Mouse (Mus musculus) thymus, postnatal 10 days (tissue): ENCODE measurements around the gene Ksr2.

Experiments
- DNase-seq, 2 experiments: peaks; one replicate each; pipeline ENCODE4 v3.0.0; 2021; ENCODE audit warnings: low spot score in 2 of 2

Gene Ksr2

DNA sequence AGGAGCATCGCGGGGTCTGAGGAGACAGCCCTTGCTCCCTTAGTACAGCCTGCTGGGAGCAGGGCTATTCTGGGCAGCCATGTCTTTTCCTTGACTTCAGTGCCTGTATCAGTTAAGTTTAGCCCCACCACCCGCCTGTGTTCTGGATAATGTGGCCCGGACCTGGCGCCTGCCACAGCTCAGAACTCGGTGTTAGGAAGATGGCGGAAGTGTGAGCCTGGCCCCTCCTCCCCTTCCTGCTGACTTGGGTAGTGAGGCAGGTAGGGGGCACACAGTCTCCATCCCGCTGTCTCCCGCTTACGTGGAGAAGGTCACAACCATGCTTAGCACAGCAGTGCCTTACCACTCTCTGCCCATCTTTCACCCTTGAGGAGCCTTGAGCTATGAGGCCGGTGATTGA is 68.2 kb downstream of the Ksr2 start:
- no peak for DNase-seq

DNA sequence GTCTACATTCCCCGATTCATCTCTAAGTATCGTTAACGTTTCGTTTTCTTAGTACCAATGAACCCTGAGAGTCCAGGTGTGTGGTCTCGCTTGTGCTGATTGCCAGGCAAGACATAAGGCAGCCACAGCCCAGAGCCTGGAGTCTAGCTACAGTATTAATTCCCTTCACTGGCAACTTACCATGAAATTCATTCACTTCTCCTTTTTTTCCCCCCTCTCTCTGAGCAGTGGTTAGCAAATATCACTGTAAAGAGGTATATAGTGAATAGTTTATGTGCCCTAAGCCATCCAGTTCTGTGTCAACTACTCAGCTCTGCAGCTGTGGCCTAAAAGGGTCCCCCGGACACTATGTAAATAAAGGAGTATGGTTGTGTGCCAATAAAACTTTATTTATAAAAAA is 71.6 kb downstream of the Ksr2 start:
- no peak for DNase-seq

DNA sequence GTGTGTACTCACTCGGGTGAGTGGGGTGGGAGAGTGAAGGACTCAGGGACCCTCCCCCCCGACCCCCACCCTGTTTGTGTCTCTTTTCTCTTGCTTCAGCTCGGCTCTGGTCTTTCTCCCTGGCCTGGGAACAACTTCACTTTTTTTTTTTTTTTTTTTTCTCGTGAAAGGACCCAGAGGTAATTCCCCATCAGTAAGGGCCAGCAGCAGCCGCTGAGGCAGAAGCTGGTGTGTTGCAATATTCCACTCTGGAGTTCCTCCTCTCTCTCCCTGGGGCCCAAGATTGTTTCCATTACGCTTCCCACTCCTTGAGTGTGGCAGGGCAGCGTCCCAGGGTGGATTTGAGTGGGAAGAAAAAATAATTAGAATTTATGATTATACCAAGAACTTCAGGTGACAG is 72.3 kb downstream of the Ksr2 start:
- DNase-seq, result no peak

DNA sequence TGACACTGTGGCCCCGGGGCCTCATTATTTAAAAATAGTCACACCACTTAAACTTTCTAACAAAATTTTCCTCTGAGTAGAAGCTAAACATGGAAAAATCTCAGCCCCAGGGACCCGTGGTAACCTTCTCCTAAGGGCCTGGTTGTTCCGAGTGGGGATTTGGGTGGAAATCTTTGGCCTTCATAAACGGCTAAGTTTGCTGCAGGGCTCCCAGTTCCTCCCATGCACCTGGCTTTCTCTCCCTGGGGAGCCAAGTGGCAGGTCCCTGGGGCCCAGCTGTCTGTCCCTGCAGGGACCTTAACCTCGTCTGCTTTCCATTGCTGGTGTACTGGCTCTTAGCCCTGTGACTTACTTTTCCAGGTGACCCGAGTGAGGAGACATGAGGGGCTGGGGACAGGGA is 74.4 kb downstream of the Ksr2 start:
- DNase-seq, result no peak

DNA sequence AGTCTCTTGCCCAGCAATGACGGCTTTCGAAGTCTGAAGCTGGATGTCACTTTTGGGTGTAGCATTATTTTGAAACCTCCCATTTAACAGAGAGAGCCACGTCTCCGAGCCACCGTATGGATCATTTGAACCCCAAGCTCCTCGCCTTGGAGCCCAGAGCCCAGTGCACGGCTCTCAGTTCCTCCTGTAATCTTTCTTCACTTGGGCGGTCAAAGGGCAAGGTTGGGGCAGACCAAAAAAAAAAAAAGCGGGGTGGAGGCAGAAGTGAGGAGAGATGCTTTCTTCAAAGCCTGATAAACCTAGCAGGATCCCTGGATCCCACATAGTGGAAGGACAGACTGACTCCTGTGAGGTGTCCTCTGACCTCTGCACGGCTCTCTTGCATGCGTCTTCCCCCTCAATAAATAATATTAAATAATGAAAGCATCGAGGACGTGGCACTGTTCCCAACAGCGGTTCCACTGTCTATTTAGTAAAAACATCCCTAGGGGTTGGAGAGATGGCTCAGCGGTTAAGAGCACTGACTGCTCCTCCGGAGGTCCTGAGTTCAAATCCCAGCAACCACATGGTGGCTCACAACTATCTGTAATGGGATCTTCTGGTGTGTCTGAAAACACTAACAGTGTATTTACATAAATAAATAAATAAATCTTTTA is 75.0 kb downstream of the Ksr2 start:
- no peak for DNase-seq

DNA sequence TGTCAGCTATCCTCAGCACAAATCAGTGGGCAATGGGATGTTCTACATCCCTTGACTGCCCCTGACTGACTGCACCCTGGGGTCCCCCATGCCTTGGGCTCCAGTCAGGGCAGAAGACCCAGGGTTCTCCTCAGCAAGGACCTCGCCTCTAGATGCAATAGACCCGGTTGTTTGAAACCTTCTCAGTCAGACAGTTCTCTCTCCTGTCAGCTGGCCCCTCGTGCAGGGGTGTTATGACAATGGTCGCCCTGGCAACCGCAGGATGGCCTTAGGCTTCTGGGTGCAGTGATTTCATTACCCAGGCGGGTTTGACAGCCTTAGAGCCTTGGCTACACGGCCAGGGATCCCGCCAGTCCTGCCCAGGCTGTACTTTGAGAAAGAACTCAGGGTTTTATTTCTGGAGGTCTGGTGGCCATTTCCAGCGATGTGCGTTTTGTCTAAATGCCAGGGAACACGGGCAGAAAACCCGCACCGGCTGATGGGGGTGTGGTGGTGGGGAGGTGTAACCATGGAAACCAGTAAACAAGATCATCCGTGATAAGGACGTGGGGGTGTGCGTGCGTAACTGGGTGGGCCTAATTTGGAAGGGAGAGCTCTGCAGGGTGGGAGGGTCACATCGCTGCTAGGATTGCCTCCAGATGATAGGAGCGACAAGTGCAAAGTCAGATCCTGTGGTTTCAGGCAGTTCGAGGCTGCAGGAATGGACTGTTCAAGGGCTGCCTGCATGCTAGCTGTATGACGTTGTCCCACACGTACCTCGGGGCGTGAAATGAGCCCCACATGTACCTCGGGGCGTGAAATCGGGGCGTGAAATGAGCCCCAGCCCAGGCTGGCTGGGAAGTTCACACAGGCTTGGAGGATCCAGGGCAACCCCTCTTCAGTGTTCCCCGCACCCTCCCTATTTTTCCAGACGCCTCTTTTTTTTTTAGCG is 79.4 kb downstream of the Ksr2 start:
- DNase-seq, result no peak

DNA sequence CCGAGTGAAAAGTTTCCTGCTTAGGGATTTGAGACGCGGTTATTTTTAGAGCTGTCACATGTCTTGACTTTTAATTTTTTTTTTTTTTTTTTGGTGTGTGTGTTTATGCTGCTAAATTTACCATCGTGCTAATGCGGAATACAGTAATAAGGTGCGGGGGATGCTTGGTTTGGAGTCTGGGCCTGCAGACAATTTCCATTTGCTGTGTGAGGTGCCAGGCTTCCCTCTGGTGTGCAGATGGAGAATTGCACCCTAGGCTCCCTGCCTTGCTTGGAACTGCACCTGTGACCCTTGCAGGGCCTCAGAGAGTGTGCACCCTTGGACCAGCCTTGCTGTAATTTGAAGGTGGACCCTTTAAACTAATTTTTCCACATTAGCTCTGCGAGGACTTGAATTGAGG is 80.1 kb downstream of the Ksr2 start:
- peak in 1 of 2 experiments; percentile 52 for DNase-seq

DNA sequence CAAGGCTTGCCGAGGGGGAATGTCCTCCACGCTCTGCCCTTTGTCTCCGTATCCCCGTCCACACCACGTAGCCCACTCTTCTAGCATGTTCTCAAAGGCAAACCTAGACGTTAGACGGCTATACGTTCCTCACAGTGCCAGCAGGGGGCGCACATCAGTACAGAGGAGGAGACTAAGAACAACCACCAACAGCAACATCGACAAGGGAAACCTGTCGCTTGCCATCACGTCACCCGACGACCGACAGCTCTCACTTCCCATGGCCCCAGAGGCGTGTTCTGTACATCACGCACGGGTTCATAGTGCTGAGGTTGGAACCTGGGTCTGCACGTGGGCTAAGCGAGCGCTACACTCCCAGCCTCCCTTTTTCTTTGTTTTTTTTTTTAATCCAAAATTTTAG is 83.3 kb downstream of the Ksr2 start:
- peak in 1 of 2 experiments; percentile 46 for DNase-seq

DNA sequence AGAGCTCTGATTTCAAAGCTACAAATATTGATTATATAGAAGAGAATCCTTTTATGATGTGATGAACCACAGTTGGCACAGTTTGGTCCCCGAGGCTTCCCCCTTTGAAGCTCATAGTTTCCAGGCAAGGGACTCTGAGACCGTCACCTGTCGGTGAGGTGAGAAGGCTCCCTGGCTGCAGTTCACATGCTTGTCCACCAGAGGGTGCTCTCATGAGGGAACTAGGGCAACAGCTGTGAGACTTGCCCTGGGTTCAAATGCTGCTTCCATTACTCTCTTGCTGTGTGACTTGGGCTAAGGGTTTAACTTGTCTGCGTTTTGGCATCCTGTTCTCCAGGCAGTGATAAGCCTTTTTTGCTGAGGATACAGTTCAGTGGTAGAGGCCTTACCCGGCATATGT is 88.8 kb downstream of the Ksr2 start:
- peak in 1 of 2 experiments; percentile 50 for DNase-seq

DNA sequence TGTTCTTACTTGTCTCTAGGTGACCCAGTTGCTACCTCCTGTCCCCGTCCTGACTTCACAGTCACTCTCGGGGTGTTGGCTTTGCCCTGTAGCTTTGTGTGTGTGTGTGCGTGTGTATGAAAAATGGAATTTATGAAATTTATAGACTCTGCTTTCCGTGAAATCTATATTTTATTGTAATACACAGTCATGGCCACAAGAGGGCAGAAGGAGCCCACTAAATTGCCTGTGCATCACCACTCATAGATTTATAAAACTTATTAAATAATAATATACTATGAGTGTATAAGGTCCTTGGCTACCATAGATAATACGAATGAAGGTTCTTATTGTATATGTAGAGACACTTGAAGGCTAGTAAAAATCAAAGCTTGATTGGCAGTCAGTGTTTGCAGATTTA is 90.6 kb downstream of the Ksr2 start:
- no peak for DNase-seq

DNA sequence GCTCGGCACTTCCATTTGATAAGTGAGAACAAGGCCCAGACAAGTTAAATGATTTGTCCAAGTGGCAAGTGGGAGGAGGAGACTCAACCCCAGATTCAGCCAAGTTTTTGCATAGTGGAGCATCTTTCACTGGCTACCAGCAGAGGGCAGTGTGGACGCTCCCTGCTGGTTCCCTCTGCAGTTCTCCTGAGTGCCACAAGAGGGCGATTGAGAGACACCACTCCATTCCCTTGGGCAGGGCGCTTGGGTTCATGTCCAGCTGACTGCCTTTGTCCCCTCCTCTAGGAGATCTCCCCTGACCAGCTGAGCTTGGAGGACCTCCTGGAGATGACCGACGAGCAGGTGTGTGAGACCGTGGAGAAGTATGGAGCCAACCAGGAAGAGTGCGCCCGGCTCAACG is 91.4 kb downstream of the Ksr2 start:
- peak; percentile 43 to 70 for DNase-seq

DNA sequence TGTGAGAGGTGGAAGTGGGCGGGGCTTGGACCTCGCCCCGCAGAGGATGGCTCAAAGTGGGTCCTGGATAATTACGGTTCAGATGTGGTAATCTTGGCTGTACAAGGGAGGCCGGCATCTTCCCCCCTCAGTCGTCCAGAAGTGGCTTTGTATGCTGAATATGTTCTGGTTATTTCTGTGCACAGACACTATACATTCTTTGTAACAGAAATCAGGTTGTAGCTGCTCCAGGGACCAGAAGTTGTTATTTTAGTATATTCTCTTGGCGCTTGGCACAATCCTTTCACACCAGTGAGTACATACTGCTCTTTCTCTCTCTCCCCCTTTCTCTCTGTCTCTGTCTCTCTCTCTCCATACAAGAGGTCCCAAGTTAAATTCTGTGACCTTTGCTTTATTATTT is 92.0 kb downstream of the Ksr2 start:
- no peak for DNase-seq

DNA sequence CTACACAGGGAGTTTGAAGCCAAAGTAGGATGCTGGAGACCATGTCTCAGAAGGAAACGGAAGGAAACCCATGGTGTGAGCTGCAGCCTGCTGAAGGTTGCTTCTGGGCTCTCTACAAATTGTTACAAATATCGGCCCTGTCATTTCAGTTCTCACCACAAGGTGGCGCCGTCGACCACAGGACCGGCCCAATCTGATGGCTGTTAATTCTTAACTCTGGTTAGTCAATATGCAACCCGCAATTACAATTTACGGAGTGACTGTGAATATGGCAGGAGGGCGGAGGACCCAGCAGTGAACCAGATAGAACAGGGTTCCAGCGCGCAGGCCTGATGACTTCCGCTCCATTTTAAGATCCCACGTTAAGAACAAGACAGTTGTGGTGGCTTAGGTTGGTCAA is 92.6 kb downstream of the Ksr2 start:
- DNase-seq, result peak; percentile 40 to 62

DNA sequence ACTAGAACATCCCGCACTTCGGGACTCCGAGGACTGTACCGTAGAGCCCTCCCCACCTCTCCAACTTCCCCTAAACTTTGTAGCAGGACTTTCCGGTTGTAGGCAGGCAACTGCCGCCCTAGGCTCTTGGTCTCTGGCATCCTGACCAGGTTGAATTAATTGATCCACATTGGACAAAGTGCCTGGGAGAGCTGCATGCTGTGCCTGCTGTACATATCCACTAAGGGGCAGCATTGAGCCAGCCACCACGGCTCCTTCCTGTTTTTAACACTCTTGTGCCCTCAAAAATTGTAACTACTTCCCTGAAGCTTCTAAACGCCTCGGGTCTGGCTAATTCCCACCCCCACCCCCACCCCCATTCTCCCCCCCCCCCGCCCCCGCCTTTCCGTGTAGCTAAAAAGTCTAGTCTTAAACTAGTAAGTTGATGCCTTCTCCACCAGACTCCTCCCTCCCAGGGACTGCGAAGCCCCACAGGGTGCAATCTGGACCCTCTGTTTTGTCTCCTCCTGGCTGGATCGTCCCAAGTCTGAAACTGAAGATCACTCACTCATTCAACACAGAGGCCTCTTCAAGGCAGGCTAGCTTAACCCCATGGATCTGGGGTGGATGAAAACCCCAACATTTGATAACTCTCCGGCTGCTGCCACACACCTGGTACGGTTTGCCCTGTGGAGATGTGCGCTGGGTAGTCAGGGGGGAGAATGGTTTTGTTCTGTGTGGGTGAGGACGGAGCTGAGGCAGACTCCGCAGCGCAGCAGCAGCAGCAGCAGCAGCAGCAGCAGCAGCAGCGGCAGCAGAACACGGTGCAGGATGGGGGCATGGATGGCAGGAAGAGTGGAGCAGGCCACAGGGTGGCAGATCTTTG is 95.9 kb downstream of the Ksr2 start:
- DNase-seq, result peak; percentile 60 to 71

DNA sequence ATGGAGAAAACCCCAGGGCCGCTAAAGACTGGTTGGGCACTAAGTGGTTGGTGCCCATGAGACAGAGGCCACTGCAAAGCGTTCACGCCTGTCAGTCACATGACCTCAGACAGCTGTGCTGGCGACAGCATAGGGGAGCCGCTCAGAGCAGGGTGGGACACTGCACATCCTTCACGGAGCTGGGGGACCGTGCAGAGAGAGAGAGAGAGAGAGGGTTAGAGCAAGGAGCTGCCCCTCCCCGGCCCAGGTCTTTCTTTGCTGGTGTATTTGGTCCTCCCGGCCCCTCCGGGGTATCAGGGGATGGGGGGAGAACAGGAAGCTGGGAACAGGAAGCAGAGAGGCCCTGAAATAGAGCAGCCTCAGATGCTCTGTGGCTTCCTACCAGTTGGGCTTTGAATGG is 97.1 kb downstream of the Ksr2 start:
- peak; percentile 54 to 56 for DNase-seq

DNA sequence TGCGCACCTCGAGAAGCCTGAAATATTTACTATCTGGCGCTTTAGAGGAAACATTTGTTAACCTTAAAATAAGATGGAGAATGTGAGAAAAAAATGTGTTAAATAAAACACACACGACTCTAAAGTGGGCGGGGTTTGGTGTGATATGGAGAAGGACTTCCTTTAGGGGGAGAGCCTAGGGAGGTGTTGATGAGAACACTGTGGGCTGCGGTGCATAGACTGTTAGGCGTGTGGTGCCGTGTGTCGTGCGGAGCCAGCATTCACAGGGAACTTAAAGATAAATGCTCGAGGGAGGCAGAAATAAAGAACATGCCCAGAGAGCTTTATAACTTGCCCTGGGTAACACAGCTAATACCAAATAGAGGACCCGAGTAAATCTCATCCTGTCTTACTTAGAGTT is 101.6 kb downstream of the Ksr2 start:
- DNase-seq, result no peak

DNA sequence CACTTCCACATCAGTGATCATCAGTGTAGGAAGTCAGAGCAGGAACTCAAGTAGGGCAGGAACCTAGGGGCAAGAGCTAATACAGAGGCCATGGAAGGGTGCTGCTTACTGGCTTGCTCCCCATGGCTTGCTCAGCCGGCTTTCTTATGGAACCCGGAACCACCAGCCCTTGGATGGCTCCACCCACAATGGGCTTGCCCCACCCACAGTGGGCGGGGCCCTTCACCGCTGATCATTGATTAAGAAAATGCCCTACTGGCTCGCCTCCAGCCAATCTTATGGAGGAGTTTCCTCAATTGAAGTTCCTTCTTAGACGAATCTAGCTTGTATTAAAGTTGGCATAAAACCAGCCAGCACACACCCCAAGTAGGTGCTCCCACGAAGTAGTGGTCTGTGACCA is 102.1 kb downstream of the Ksr2 start:
- DNase-seq, result no peak

DNA sequence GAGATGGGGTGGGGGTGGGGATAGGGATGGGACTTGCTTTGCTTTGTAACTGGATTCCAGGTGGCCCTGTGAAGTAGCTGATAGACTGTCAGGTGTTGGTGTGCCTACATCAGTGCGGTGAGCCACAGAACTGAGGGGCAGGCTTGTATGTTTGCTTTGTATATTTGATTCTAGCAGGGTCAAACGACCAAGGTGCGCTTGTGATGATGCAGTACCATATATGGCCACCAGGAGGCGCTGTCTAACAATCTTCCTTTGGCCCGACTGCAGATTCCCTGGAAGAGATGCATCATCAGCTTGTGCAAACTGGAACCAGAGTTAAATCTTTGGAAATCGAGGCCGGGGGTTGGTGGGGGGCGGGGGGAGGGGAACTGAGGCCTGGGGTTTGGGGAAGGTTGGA is 102.8 kb downstream of the Ksr2 start:
- peak; percentile 47 to 66 for DNase-seq

DNA sequence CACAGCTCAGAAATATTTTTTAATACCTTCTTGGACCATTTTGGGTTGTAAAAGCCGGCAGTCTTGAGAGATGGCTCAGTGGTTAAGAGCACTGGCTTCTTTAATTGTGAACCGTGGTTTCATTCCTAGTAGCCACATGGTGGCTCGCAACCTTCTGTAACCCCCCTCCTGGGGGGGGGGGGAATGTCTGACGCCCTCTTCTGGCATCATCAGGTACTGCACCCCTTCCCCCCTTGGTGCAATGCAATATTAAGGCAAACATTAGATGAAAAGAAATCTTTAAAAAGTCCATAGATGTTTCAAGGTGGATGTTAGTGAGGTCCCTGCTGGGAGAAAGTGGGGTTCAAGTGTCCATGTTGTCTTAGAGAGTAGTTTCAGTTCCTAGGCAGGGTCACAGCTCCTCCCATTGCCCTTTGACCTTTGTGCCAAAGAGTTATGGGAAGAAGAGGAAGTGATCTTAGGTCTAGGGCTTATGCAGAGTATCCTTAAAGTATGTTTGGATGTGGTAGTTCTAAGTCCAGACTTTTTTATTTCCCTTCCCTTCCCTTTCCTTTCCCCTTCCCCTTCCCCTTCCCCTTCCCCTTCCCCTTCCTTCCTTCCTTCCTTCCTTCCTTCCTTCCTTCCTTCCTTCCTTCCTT is 106.2 kb downstream of the Ksr2 start:
- no peak for DNase-seq

DNA sequence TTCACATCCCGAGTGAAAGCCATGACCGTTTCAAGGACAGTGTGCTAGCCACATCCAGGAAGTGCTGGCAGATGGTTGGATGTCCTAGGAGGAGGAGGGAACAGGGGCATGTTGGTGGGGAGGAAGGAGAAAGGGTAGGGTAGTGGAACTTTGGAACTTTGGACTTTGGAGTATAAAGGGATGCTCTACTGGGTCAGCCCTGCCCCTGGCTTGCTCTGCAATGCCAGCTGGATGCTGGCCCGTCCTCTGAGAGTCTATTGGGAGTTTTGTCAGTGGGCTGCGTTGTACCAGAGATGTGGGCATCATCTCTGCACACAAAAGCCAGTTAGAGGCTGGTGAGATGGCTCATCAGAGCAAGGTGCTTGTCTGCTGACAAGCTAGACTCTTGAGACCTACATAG is 107.4 kb downstream of the Ksr2 start:
- no peak for DNase-seq

DNA sequence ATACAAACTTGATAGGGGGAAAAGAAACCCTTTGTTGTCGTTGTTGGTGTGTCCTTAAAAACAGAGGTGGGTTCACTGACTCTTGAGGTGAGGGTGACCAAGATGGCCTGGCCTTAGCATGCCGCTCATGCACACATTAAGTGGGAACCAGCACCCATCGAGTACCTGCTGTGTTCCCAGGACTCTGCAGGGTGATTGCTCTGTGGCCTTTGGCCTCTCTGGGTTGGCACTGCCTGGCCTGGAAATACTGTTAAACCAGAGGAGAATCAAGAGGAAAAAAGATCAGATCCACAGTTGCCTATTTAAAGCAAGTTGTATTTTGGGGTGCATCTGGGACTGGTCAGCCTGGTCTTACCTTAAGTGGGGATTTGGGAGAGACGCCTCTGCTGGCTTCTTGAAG is 107.9 kb downstream of the Ksr2 start:
- no peak for DNase-seq

DNA sequence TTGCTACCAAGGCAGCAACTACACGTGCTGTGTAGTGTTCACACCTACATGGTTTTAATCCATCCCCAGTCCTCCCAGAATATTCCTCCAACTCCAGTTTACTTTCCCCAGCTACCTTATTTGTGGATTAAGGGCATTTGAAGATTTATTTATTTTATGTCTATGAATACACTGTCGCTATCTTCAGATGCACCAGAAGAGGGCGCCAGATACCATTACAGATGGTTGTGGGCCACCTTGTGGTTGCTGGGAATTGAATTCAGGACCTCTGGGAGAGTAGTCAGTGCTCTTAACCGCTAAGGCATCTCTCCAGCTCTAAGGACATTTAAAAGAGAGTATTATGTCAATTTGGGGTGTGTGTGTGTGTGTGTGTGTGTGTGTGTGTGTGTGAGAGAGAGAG is 108.7 kb downstream of the Ksr2 start:
- no peak for DNase-seq
